Mouse (Mus musculus): Measurements from ENCODE around the gene Surf2.

Surf2 gene

GRCm38 (mm10) chr2:26963923-26964723, 48.0 kb downstream of the Surf2 start, which contains the start of gene Rexo4:
TSS of gene Rexo4 (minus strand) at chr2:26964386.
- peak; percentile 94 for DNase-seq

GRCm38 (mm10) chr2:26964724-26965370, 48.7 kb downstream of the Surf2 start:
- DNase-seq, result no peak

GRCm38 (mm10) chr2:26967262-26967661, 51.1 kb downstream of the Surf2 start:
- no peak for DNase-seq
